Mouse (Mus musculus) liver, embryonic 14.5 days (tissue): ENCODE measurements around the gene Sos1. TPM values are rescaled to one million over a fixed set of nuclear protein-coding genes. Genes with fewer than 3 reads are reported as not detected.
"Not testable (repeated sequence)": the region's sequence is repeated elsewhere in the genome, so short reads cannot be mapped to it uniquely, and the experiment has no call there.

Experiments used
- ATAC-seq: fragments of 200-750 bp; cut with Nextera tagmentation; 2 replicates; pipeline ENCODE4 v1.8.0; 2017; ENCODE audit warnings: moderate number of reproducible peaks, mild to moderate bottlenecking, moderate library complexity; ENCODE audit not compliant: insufficient read depth
- DNase-seq, 3 experiments: peaks; one replicate each; pipeline ENCODE4 v3.0.0-alpha.2; 2012 to 2013; ENCODE audit warnings: low read depth in 3 of 3, low spot score in 3 of 3
- H3K27ac ChIP-seq: fragments of 300-500 bp; sonication (generic); 2 replicates; pipeline ENCODE4 v1.5.1; 2014; ENCODE audit warnings: moderate library complexity, mild to moderate bottlenecking, control low read depth, inconsistent platforms
- H3K27me3 ChIP-seq: fragments of 300-500 bp; sonication (generic); 2 replicates; pipeline ENCODE4 v1.6.1; 2014; ENCODE audit warnings: mild to moderate bottlenecking, low read length, moderate library complexity; ENCODE audit not compliant: control insufficient read depth, insufficient read depth
- H3K36me3 ChIP-seq: fragments of 300-500 bp; sonication (generic); replicated peaks from 2 replicates; pipeline ENCODE4 v1.6.1; 2014; ENCODE audit warnings: low read depth; ENCODE audit not compliant: control insufficient read depth, insufficient read depth
- H3K4me1 ChIP-seq, 2 experiments: fragments of 200-500 bp in 1 of 2; fragments of 300-500 bp in 1 of 2; sonication (generic) in 1 of 2; replicated peaks; 2 replicates each; pipeline ENCODE4 v1.6.1; 2012 to 2014; ENCODE audit warnings: antibody characterized with exemption in 1 of 2, inconsistent platforms in 1 of 2, low read length in 1 of 2; ENCODE audit not compliant: control insufficient read depth in 2 of 2, insufficient read depth in 2 of 2
- H3K4me2 ChIP-seq: fragments of 300-500 bp; sonication (generic); 2 replicates; pipeline ENCODE4 v1.6.1; 2014; ENCODE audit warnings: low read depth, mild to moderate bottlenecking, control low read depth, moderate library complexity
- H3K4me3 ChIP-seq, 2 experiments: fragments of 200-500 bp in 1 of 2; fragments of 300-500 bp in 1 of 2; sonication (generic) in 1 of 2; 2 replicates each; pipeline ENCODE4 v1.5.1; 2012 to 2014; ENCODE audit warnings: low read depth in 2 of 2, low read length in 2 of 2, mild to moderate bottlenecking in 2 of 2, control low read depth in 1 of 2, inconsistent platforms in 1 of 2, moderate library complexity in 1 of 2; ENCODE audit not compliant: insufficient read depth in 1 of 2
- H3K9ac ChIP-seq: fragments of 300-500 bp; sonication (generic); replicated peaks from 2 replicates; pipeline ENCODE4 v1.6.1; 2014; ENCODE audit warnings: mild to moderate bottlenecking, control low read depth, moderate library complexity
- H3K9me3 ChIP-seq: fragments of 300-500 bp; sonication (generic); 2 replicates; pipeline ENCODE4 v1.6.1; 2016; ENCODE audit warnings: low read length, mixed read lengths; ENCODE audit not compliant: control insufficient read depth
- CTCF ChIP-seq: IDR thresholded peaks from 2 replicates; pipeline ENCODE4 v1.5.1; 2016; ENCODE audit warnings: antibody characterized with exemption, low read depth, control low read depth
- EP300 ChIP-seq: IDR thresholded peaks from 2 replicates; pipeline ENCODE4 v1.6.1; 2016; ENCODE audit warnings: antibody characterized with exemption, low read depth
- WGBS: fragments of 180-500 bp; shearing (Covaris S2); extraction: QIAGEN DNeasy Blood & Tissue Kit; methylation state at CpG from one replicate; pipeline ENCODE4 v1.1.7; 2014; ENCODE audit not compliant: insufficient replicate concordance; 5-methylcytosine and 5-hydroxymethylcytosine counted together
- polyA plus RNA-seq, 2 experiments: library from polyadenylated mRNA; depleted of rRNA in 1 of 2; stranded (reverse) in 1 of 2; unstranded in 1 of 2; fragments of >200 nt; fragmentation: Nextera tagmentation in 1 of 2; extraction: Ambion mirVana in 1 of 2; gene quantifications; 2 replicates each; pipeline versions ENCODE4 v1.2.1 to v1.2.3; 2012 to 2014

Sos1 gene
- polyA plus RNA-seq, 2 experiments, result 1.3 to 1.7 TPM

DNA sequence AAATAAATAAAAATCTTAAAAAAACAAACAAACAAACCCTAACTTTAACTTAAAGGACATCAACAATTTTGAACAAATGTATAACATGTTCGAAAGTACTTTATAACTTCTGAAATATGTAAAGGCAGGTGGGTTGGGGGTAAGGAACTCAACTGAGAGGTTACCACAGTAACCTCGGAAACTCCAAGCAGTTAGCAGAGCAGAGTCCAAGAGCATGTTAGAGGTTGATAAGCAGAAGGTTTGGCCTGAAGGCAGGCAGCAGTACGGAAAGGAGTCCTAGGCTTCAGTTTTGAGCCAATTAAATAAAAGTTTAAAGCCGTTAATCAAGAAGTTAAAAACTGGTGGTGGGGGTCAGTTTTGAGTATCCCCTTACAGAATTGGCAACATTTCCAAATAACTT is 3.8 kb downstream of the Sos1 start:
- H3K9ac ChIP-seq, result no peak overlapping the region
- no peak for ATAC-seq
- no peaks in the 10 kb centered on the region for H3K9me3 ChIP-seq
- no peaks in the 10 kb centered on the region for H3K36me3 ChIP-seq
- TF ChIP-seq EP300 (peak; percentile 23; the same call in 1 of the 2 replicates), CTCF (no peak)
- H3K4me2 ChIP-seq, result peak overlapping the region; percentile 4; the same call in 1 of the 2 replicates
- WGBS, result 27% methylated on average over 4 of the region's 4 CpGs
- H3K27ac ChIP-seq, result no peak overlapping the region
- H3K4me3 ChIP-seq, result no peak overlapping the region
- peaks cover 20 to 26% of the 10 kb centered on the region in 2 experiments for H3K4me1 ChIP-seq
- no peaks in the 10 kb centered on the region for H3K27me3 ChIP-seq
- DNase-seq, result peak in 2 of 3 experiments; percentile 35 to 46

DNA sequence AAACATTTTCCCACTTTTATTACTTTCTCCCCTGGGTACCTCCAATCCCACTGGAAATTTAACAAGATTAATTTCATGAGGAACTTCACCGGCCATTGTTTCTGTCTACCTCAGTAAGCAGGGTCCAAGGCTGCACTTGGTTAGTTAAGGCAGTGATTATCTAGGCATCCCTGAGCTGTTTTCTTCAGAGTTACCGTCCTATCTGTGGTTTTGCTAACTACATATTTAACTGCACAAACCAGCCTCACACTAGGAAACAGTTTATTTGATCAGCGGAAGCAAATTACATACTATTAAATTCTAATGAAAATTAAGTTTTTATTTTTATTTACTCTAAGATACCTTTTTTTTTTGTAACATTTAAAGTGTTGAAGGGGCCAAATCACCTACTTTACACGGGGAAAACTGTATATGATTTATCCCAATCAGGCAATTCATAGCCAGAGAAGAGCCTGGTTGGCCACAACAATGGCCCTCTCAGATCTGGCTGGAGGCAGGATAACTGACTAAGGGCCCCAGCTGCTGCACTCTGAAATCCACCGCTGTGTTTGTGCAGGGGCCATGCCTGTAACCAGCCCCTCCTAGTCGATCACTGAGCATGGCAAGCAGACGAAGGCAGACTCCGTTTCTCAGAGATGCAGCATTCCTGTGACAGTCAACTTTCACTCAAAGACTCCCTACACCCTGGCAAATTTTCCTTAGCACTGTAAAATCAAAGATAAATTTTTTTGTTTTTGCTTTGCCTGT is 9.0 kb downstream of the Sos1 start:
- Histone ChIP-seq H3K4me1 (peaks cover 9 to 24% of the 10 kb centered on the region in 2 experiments), H3K36me3 (no peaks in the 10 kb centered on the region), H3K4me3 (no peak overlapping the region), H3K27me3 (no peaks in the 10 kb centered on the region), H3K4me2 (0 out of 2 replicates have a peak overlapping the region, but pooled peaks have one; percentile 6), H3K27ac (no peak overlapping the region), H3K9me3 (no peaks in the 10 kb centered on the region), H3K9ac (no peak overlapping the region)
- ATAC-seq, result no peak
- DNase-seq, result no peak
- no peak for TF ChIP-seq EP300
- no peak for TF ChIP-seq CTCF
- WGBS, result 22% methylated on average over 8 of the region's 8 CpGs

DNA sequence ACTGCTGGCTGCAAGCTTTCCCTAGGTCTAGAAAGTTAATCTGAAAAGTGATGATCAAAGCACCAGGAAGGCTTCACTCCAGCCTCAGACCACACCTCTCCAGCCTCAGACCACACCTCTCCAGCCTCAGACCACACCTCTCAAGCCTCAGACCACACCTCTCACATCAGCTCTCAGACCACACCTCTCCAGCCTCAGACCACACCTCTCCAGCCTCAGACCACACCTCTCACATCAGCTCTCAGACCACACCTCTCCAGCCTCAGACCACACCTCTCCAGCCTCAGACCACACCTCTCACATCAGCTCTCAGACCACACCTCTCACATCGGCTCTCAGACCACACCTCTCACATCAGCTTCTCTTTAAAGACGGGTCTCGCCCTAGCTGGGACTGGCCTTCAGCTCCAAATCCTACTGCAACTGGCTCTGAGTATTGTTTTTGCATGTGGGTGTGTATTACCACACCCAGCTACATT is 11.8 kb downstream of the Sos1 start:
- not testable (repeated sequence) for H3K9ac ChIP-seq, H3K36me3 ChIP-seq, H3K4me3 ChIP-seq, H3K27ac ChIP-seq, H3K27me3 ChIP-seq, H3K9me3 ChIP-seq
- DNase-seq (peak in 2 of 3 experiments; percentile 59 to 66), ATAC-seq (peak; percentile 85)
- Histone ChIP-seq H3K4me1 (peaks cover 9 to 21% of the 10 kb centered on the region in 2 experiments), H3K4me2 (peak overlapping the region; percentile 28)
- 5% methylated on average over 3 of the region's 3 CpGs for whole genome bisulfite sequencing

DNA sequence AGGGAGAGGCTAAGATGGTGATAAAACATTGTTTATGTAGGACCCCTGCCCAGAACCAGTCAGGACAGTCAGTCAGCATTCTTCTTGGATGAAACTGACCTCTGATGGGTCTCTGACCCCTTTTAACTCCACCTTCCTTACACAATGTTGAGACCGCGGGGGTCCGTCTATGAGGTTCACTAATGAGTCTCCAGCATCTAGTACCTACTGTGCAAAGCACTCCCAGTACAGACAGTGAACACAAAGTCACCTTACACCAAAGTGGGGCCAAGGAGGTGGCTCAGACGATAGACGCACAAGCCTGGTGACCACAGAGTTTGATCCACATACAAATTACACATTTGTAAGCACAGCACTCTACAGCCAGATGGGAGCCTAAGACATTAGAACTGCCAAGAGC is 20.0 kb downstream of the Sos1 start:
- H3K4me3 ChIP-seq, result no peak overlapping the region
- TF ChIP-seq CTCF, result no peak
- no peak for TF ChIP-seq EP300
- no peak overlapping the region for H3K9ac ChIP-seq
- H3K9me3 ChIP-seq, result no peaks in the 10 kb centered on the region
- no peaks in the 10 kb centered on the region for H3K36me3 ChIP-seq
- no peaks in the 10 kb centered on the region for H3K27me3 ChIP-seq
- H3K4me1 ChIP-seq, result peaks cover 0 to 3% of the 10 kb centered on the region in 2 experiments; a peak in 1 of 4 replicates
- WGBS, result 70% methylated on average over 5 of the region's 5 CpGs
- ATAC-seq (no peak), DNase-seq (no peak)
- no peak overlapping the region for H3K4me2 ChIP-seq
- no peak overlapping the region for H3K27ac ChIP-seq

DNA sequence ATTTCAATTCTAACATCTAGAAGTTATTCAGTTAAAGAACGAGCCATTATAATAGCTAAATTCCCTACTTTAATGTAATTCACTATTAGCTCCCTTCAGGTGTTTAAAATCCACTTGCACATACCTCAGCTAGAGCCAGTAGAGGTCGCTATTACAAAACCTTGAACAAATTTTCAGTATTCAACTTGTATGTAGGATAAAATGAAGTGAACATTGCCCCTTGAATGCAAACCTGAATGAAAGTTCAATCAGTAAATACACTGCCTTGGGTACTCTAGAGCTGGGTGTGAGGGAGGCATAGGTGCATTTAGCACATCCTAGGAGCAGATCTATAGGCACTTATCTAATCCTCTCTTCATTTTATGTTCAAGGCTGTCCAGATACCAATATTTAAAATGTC is 24.6 kb downstream of the Sos1 start:
- H3K4me2 ChIP-seq, result no peak overlapping the region
- 19% methylated on average over 2 of the region's 2 CpGs for WGBS
- ATAC-seq (no peak), DNase-seq (peak in 2 of 3 experiments; percentile 31 to 41)
- no peaks in the 10 kb centered on the region; the same call in 1 of the 2 replicates for H3K36me3 ChIP-seq
- no peak overlapping the region for H3K9ac ChIP-seq
- H3K4me3 ChIP-seq, result no peak overlapping the region
- no peaks in the 10 kb centered on the region for H3K9me3 ChIP-seq
- TF ChIP-seq EP300 (no peak), CTCF (peak; percentile 63; the same call in 1 of the 2 replicates)
- H3K4me1 ChIP-seq, result peaks cover 0 to 3% of the 10 kb centered on the region in 2 experiments; a peak in 1 of 4 replicates
- no peak overlapping the region for H3K27ac ChIP-seq
- H3K27me3 ChIP-seq, result no peaks in the 10 kb centered on the region
